Mouse (Mus musculus) liver, adult 2 months (tissue): Measurements from ENCODE around the gene Cyp3a13. TPM values are rescaled to one million over a fixed set of nuclear protein-coding genes. Genes with fewer than 3 reads are reported as not detected.
"Not testable (repeated sequence)": the region's sequence is repeated elsewhere in the genome, so short reads cannot be mapped to it uniquely, and the experiment has no call there.

Experiments
- DNase-seq: peaks from one replicate; pipeline ENCODE4 v3.0.0-alpha.2; 2011; ENCODE audit warnings: low read depth, low spot score; ENCODE audit errors: extremely low read depth
- H3K27ac ChIP-seq: fragments of 200-500 bp; replicated peaks from 2 replicates; pipeline ENCODE4 v1.5.1; 2012; ENCODE audit warnings: low read depth, mild to moderate bottlenecking, control low read depth, inconsistent platforms, low read length; ENCODE audit not compliant: insufficient read depth
- H3K27me3 ChIP-seq: fragments of 200-500 bp; 2 replicates; pipeline ENCODE4 v1.6.1; 2012; ENCODE audit warnings: mild to moderate bottlenecking, moderate library complexity, low read length, inconsistent platforms; ENCODE audit not compliant: control insufficient read depth, insufficient read depth
- H3K36me3 ChIP-seq: fragments of 200-500 bp; 2 replicates; pipeline ENCODE4 v1.6.1; 2012; ENCODE audit warnings: low read length, inconsistent platforms; ENCODE audit not compliant: control insufficient read depth, insufficient read depth
- H3K4me1 ChIP-seq: fragments of 200-500 bp; 2 replicates; pipeline ENCODE4 v1.6.1; 2011; ENCODE audit warnings: low read length; ENCODE audit not compliant: control insufficient read depth, insufficient read depth
- H3K4me3 ChIP-seq: fragments of 200-500 bp; 2 replicates; pipeline ENCODE4 v1.5.1; 2011; ENCODE audit warnings: low read depth, mild to moderate bottlenecking, control low read depth, low read length, moderate library complexity; ENCODE audit not compliant: insufficient read depth
- H3K79me2 ChIP-seq: fragments of 200-500 bp; 2 replicates; pipeline ENCODE4 v1.6.1; 2012; ENCODE audit warnings: inconsistent platforms, mild to moderate bottlenecking, low read length, moderate library complexity; ENCODE audit not compliant: control insufficient read depth, insufficient read depth
- H3K9ac ChIP-seq: fragments of 200-500 bp; 2 replicates; pipeline ENCODE4 v1.6.1; 2012; ENCODE audit warnings: low read depth, mild to moderate bottlenecking, control low read depth, inconsistent platforms, low read length
- CTCF ChIP-seq: fragments of 200-500 bp; IDR thresholded peaks from 2 replicates; pipeline ENCODE4 v1.5.1; 2011; ENCODE audit warnings: low read depth, low read length, control low read depth
- POLR2A ChIP-seq: fragments of 200-500 bp; IDR thresholded peaks from 2 replicates; pipeline ENCODE4 v1.6.1; 2011; ENCODE audit warnings: low read length, control low read depth; ENCODE audit not compliant: insufficient read depth; ENCODE audit errors: extremely low read depth
- whole genome bisulfite sequencing: fragments of 180-500 bp; shearing (Covaris S2); methylation state at CpG from one replicate; pipeline ENCODE4 v1.1.7; 2018; 5-methylcytosine and 5-hydroxymethylcytosine counted together
- polyA plus RNA-seq: library from polyadenylated mRNA; depleted of rRNA; stranded (reverse); fragments of >200 nt; gene quantifications from 2 replicates; pipeline ENCODE4 v1.2.3, GENCODE M21; 2012
- total RNA-seq: library from RNA; depleted of rRNA; stranded (reverse); fragments of >200 nt; gene quantifications from 2 replicates; pipeline ENCODE4 v1.2.3, GENCODE M21; 2014

Cyp3a13 gene
- total and polyA plus RNA-seq, 2 experiments = 22.9 to 173 TPM

- no peak overlapping the region for H3K9ac ChIP-seq
- H3K36me3 ChIP-seq = peaks cover 8% of the 10 kb centered on the region
- DNase-seq = peak; percentile 52
- 47% methylated on average over 1 of the region's 1 CpGs for WGBS
- H3K4me3 ChIP-seq = no peak overlapping the region
- no peaks in the 10 kb centered on the region for H3K79me2 ChIP-seq
- H3K27ac ChIP-seq = no peak overlapping the region
- H3K27me3 ChIP-seq = no peaks in the 10 kb centered on the region
- H3K4me1 ChIP-seq = no peaks in the 10 kb centered on the region
- TF ChIP-seq CTCF (no peak), POLR2A (no peak)
Observed at GRCm38 (mm10) chr5:137887666-137888065, 33.8 kb downstream of the Cyp3a13 start.

- peak; percentile 53 for DNase-seq
Observed at GRCm38 (mm10) chr5:137885894-137886293, 35.5 kb downstream of the Cyp3a13 start.

GRCm38 (mm10) chr5:137883345-137883744 lies 38.1 kb downstream of the Cyp3a13 start:
- WGBS = 65% methylated on average over 3 of the region's 3 CpGs

More at GRCm38 (mm10) chr5:137885894-137886293, 35.5 kb downstream of the Cyp3a13 start:
- no peaks in the 10 kb centered on the region for H3K36me3 ChIP-seq
- H3K27ac ChIP-seq = no peak overlapping the region
- H3K4me1 ChIP-seq = no peaks in the 10 kb centered on the region
- no peaks in the 10 kb centered on the region for H3K79me2 ChIP-seq
- H3K9ac ChIP-seq = no peak overlapping the region
- TF ChIP-seq POLR2A = no peak
- TF ChIP-seq CTCF = peak; percentile 63
- no peak overlapping the region for H3K4me3 ChIP-seq
- no peaks in the 10 kb centered on the region for H3K27me3 ChIP-seq
- WGBS = 5% methylated on average over 2 of the region's 2 CpGs

GRCm38 (mm10) chr5:137882922-137883321 lies 38.5 kb downstream of the Cyp3a13 start:
- Histone ChIP-seq H3K4me3 (no peak overlapping the region), H3K36me3 (no peaks in the 10 kb centered on the region), H3K79me2 (no peaks in the 10 kb centered on the region), H3K27me3 (no peaks in the 10 kb centered on the region), H3K9ac (no peak overlapping the region), H3K4me1 (no peaks in the 10 kb centered on the region), H3K27ac (no peak overlapping the region)
- WGBS = 73% methylated on average over 4 of the region's 4 CpGs
- DNase-seq = peak; percentile 38
- TF ChIP-seq POLR2A = no peak
- TF ChIP-seq CTCF = no peak

More at GRCm38 (mm10) chr5:137883345-137883744, 38.1 kb downstream of the Cyp3a13 start:
- DNase-seq = no peak
- Histone ChIP-seq H3K9ac (no peak overlapping the region), H3K4me3 (no peak overlapping the region), H3K27ac (no peak overlapping the region), H3K27me3 (no peaks in the 10 kb centered on the region), H3K36me3 (no peaks in the 10 kb centered on the region), H3K79me2 (no peaks in the 10 kb centered on the region), H3K4me1 (no peaks in the 10 kb centered on the region)
- TF ChIP-seq POLR2A (no peak), CTCF (no peak)

GRCm38 (mm10) chr5:137877860-137878259 lies 43.6 kb downstream of the Cyp3a13 start:
- Histone ChIP-seq H3K27me3 (no peaks in the 10 kb centered on the region), H3K79me2 (no peaks in the 10 kb centered on the region), H3K9ac (no peak overlapping the region), H3K4me1 (no peaks in the 10 kb centered on the region), H3K27ac (no peak overlapping the region), H3K36me3 (no peaks in the 10 kb centered on the region), H3K4me3 (no peak overlapping the region)
- TF ChIP-seq CTCF (peak; percentile 55; the same call in 1 of the 2 replicates), POLR2A (no peak)
- no peak for DNase-seq
- WGBS = 65% methylated on average over 2 of the region's 2 CpGs

- H3K9ac ChIP-seq = no peak overlapping the region
- no peak overlapping the region for H3K27ac ChIP-seq
- no peaks in the 10 kb centered on the region for H3K79me2 ChIP-seq
- no peak overlapping the region for H3K4me3 ChIP-seq
- TF ChIP-seq CTCF = no peak
- TF ChIP-seq POLR2A = no peak
- H3K27me3 ChIP-seq = no peaks in the 10 kb centered on the region
- H3K36me3 ChIP-seq = no peaks in the 10 kb centered on the region
- no peaks in the 10 kb centered on the region for H3K4me1 ChIP-seq
- WGBS = 91% methylated on average over 2 of the region's 2 CpGs
- DNase-seq = no peak
Observed at GRCm38 (mm10) chr5:137875054-137875453, 46.4 kb downstream of the Cyp3a13 start.

GRCm38 (mm10) chr5:137872381-137872702 lies 49.1 kb downstream of the Cyp3a13 start:
- not testable (repeated sequence) for H3K9ac ChIP-seq, DNase-seq, H3K4me3 ChIP-seq, H3K27me3 ChIP-seq, H3K27ac ChIP-seq, H3K36me3 ChIP-seq, H3K4me1 ChIP-seq, H3K79me2 ChIP-seq
- 19% methylated on average over 1 of the region's 1 CpGs for WGBS

GRCm38 (mm10) chr5:137871644-137872380 lies 49.6 kb downstream of the Cyp3a13 start, which contains the start of gene Pilrb2:
Pilrb2 (minus strand) TSS chr5:137871815.
- H3K9ac ChIP-seq = 0 out of 2 replicates have a peak within 1 kb of the TSS, but pooled peaks have one; percentile 38
- not testable (repeated sequence) for H3K27ac ChIP-seq, DNase-seq, H3K27me3 ChIP-seq, H3K4me1 ChIP-seq, H3K36me3 ChIP-seq, H3K79me2 ChIP-seq
- WGBS = 74% methylated on average over 3 of the region's 3 CpGs
- peak within 1 kb of the TSS; percentile 2; the same call in 1 of the 2 replicates for H3K4me3 ChIP-seq
